Mouse (Mus musculus): ENCODE results near the gene Acap1.

The Acap1 gene

DNA sequence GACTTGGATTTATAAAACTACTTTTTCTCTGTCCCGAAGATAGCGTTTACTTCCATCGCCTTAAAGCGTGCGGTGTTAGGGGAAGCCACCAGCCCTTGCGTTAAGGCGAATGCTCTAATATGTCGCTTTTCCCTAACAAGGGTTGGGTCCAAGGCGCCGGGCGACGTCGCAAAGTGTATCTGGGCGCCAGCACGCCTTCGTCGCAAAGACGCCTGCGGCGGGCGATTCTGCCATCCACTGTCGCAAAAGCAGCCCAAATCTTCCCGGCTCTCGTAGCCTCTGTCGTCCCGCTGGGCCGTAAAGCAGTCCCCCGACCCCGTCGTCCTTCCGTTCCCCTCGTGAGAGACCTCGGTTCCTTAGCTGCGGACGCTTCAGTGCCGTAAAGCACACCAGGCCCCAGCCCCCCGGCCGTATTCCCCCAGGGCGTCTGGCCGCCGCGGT lies 6.1 kb upstream of the Acap1 start:
- DNase-seq = peak; percentile 85

DNA sequence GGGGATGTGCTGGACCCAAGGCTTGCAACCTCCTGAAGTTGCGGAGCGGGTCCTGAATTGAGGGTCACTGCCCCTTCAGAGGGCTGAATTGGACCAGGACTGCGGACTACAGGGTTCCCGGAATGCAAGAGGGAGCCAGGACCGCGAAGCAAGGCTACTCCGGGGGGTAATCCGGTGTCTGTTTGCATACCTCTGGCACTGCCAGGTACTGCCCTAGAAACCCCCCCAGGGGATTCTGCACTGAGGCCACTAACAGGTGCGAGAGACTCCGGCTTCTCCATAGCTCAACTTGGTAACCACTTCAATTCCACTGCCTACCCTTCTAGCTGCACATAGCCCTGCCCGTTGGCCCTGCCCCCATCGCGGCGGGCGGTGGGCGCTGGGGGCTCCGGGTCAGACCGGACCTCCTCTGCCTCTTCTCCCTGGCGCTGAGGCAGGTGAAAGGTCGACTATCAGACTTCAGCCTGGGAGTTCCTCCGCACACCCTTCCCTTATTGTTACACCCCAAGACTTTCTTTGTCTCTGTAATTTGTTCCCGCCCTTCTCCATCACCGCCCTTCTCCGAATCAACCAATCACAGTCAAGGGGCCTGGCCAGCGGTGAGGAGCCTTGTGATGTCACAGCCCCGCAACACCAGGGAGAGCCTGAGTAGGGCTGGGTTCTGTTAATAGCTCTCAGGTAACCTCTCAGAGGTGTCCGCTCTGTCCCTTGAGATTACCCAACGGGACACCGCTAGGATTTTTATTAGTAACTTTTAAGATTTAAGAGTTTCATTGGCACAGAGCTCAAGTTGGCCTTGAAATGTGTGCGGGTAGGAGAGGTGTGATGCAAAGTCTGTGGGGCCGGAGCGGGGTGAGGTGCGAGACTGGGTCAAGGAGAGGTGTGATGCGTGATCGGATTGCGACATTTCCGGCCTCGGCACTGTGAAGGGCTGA lies 5.4 kb upstream of the Acap1 start, which contains the start of the genes 2810408A11Rik and Neurl4:
2810408A11Rik (minus strand) TSS at position 517 of the 935 bp plus-strand sequence.
Neurl4 (plus strand) TSS at position 602 of the 935 bp plus-strand sequence.
- DNase-seq = peak; percentile 87 to 90

DNA sequence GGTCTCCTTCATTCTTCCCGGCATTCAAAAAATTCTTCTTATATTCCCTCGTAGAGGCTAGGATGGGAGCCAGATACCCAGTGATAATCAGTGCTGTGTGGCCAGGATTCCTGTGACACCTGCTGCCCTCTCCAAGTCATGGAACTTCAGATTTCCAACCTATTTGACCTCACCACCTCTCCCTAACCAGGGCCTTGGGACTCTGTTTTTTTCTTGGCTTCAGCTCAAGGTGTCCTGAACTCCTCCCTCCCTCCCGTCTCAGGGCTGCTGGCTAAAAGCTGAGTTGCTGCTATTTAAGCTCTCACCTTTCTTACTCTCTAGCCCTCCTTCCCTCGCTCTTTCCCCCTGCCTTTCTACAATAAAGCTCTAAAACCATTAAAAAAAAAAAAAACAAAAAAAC lies 4.5 kb upstream of the Acap1 start:
- no peak for DNase-seq

DNA sequence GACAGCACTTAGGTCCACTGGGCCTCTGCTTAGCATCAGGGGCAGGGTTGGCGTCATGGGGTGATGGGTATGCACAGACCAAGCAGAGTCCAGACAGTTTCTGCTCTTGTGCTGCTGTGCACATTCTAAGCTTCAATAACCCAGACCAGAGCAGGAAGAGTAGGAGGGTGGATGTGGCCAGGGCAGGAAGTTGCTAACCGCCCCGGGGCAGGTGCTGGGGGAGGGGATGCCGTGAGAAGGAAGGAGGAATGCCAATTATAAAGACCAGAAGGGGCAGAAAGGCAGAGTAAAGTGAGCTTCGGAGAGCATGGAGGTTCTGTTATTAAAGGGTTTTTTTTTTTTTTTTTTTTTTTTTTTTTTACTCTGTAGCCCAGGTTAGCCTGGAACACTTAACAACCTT lies 668 bp downstream of the Acap1 start:
- DNase-seq = peak; percentile 77 to 82

- DNase-seq = no peak
Measured at GRCm38 (mm10) chr11:69891482-69891881, 3.9 kb downstream of the Acap1 start.

GRCm38 (mm10) chr11:69886907-69887635 lies 8.3 kb downstream of the Acap1 start:
- no peak for DNase-seq

- DNase-seq = no peak
Measured at GRCm38 (mm10) chr11:69884663-69885062, 10.7 kb downstream of the Acap1 start.

DNA sequence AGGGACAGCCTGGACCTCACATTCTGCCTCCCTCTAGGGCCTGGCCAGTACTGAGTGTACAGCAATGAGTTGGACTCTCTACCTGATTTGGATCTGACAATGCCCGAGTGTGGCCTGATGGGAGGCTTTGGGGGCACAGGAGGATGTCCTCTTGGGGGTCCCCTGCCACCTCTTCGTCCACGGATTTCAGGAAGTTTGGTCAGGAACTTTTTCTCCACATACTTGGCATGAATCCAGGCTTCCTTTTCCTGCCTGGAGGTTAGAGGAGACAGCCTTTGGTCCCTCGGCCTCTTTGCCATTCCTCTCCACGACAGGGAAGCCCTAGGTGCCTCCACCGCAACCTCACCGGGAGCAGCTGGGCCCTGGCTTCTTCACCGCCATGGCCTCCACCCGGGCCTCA lies 11.1 kb downstream of the Acap1 start:
- no peak for DNase-seq

GRCm38 (mm10) chr11:69883527-69884151 lies 11.7 kb downstream of the Acap1 start:
- no peak for DNase-seq

DNA sequence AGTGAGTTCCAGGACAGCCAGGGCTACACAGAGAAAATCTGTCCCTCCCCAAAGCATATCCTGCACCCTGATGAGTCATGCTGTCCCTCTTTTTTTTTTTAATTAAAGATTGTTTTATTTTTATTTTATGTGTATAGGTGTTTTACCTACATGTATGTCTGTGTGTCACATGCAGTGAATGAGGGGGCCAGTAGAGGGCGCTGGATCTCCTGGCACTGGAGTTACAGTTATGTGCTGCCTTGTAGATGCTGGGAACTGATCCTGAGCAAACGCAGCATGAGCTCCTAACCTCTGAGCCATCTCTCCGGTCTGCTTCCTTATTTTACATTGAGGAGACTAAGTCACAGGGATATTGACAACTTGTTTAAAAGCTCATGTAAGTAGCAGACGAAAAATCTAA lies 12.3 kb downstream of the Acap1 start:
- DNase-seq = peak; percentile 83 to 84

DNA sequence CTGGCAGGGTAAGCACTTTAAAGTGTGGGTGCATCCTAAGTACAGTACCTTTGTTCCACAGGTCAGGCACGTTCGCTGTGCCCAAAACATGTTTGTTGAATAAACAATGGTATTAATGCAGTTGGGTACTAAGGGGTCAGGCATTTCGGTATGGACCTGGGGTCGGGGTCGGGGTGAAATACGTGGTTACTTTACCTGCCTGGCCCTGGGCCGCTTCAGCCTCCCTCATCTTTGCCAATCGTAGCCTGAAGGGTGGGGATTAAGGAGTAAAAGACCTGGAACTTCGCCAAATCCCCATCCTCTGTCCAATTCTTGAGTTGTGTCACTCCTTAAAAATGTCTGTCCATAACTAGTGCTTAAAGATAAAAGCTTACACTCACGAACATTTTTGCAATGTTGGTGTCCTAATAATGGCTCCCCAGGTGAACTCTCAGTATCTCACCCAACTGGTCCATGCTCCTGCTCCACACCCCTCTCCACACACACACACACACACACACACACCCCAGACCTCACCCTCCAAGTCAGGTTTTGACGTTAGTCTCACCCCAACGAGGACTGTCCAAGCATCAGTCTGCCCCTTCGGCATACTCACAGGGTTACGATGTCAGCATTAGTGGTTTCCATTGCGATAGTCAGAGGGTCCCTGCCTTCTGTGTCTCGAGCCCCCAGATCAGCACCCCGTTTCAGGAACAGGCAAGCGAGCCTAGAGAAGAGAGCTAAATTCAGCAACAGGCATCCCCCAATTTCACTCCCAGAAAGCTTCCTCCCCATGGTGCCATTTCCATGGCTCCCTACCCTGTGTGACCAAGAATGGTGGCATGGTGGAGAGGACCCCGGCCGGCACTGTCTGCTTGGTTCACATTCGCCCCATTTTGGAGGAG lies 13.3 kb downstream of the Acap1 start:
- no peak for DNase-seq

DNA sequence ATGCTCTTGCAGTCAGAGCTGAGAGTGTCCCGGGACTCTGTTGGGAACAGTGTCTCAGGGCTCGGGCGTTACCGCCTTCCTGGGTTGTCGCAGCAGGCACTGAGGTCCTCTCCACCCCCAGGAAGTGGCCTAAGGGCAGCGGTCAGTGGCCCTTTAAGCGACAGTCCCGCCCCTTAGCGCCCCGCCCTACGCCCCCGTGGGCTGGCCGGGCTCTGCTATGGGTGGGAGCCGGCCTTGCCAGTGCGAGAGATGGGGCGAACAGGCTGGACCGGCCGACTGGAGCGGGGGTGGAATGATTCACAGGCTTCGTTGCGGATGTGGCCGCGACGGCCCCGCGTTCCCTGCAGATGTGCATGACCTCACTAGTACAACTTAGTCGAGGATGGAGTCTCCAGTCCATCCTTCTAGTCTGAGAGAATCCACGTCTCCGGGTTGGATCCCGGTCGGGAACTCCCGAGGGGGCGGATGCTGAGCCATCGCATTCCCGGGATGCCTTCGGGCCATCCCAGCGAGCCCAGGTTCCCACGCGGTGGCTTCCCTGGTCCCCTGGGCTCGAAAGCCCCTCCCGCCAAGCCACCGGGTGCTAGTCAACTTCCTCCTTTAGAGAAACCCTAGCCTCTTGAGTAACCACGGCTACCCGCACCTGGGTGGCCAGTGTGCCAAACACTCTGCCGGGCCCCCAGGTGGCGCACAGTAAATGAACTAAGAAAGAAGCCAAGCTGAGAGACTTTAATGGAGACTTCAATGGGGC lies 14.3 kb downstream of the Acap1 start, which contains the start of gene Kctd11:
Kctd11 (minus strand) TSS at position 554 of the 751 bp plus-strand sequence.
- peak; percentile 90 to 92 for DNase-seq

DNA sequence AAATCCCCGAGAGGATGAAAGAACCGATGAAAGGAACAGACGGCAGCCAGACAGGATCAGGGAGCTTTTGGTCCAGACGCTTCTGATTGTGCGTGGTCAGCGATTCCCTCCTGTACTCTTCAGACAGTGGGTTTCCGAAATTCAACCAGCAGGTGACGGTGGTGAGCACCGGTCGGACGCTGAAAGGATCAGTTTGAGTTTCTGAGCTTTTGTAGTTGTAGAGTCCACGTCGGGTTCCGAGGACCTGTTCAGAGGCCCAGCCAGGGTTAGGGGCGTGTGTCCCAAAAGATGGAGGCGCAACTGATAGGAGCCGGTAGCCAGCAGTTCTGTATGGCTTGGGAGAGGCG lies 14.9 kb downstream of the Acap1 start:
- peak; percentile 76 for DNase-seq

DNA sequence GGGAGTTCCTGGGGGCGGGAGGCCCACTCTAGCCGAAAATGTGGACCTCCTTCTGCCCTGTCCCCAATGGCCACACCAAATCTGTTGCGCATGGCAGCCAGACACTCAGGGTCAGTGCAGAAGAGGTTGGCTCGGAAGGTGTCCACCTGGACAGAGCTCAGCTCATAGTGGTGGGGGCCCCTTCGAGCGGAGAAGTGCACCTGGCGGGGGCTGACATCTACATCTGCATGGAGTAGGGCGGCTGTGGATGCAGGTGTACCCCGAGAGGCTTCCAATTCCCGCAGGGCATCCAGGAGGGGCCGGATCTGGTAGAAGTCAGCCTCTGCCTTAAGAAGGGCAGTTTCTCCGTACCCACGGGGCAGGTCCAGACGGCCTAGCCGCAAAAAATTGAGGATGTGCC lies 15.6 kb downstream of the Acap1 start:
- DNase-seq = no peak

GRCm38 (mm10) chr11:69878952-69879351 lies 16.4 kb downstream of the Acap1 start:
- no peak for DNase-seq

DNA sequence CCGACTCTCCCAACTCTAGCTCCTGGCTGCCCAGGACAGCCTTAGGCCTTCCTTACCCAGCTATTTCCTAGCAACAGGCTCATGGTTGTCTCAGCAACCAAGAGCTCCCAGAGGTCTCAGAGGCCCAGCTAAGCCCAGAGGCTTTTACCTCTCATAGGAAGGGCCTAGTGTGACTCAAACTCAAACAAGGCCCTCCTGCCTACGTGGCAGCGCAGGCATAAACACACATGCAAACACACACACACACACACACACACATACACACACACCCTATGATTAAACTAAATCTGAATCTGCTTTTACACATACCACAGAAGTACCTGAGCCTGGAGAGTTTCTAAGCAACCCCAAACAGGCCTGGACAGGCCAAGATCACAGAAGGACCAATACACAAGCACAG lies 16.9 kb downstream of the Acap1 start:
- no peak for DNase-seq

- DNase-seq = no peak
Measured at GRCm38 (mm10) chr11:69877878-69878277, 17.5 kb downstream of the Acap1 start, which contains the start of gene Tmem95. Gene Tmem95, minus strand, starts transcription at chr11:69878018.

DNA sequence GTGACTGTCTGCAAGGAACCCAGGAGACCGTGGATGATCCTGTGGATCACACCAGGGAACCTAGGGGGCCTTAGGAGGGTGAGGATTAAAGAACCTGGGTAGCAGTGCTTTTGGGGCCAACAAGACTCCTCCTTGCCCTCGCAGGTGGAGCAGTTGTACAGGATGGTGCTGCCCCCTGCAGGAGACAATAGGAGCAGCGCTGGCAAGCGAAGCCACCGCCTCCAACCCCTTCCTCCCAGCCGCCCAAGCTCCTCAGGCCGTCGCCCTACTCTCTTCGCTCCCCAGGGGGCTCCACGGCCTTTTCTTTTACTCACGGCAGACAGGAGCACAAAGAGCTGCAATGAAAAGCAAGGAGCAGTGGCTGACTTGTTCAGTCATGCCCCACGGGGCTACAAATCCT lies 18.5 kb downstream of the Acap1 start:
- DNase-seq = peak; percentile 92 to 94

GRCm38 (mm10) chr11:69876186-69876585 lies 19.2 kb downstream of the Acap1 start:
- no peak for DNase-seq

DNA sequence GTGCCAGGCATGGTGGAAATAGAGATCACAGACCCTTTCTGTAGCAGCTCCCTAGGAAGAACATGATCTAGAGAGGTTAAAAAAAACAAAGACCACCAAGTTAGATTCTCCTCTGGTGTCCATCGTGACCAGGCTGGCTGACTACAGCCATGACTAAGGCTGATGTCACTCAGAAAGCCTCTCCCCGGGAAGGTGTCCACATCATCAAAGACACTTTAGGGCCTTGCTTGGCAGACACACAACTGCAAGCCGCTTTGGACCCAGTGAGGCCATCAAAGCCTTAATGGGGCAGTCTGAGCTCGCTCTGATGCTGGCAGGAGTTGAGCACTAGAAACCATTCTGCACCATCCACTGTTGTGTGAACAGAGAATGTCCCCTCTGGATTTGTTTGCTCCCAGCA lies 22.9 kb downstream of the Acap1 start:
- no peak for DNase-seq

DNA sequence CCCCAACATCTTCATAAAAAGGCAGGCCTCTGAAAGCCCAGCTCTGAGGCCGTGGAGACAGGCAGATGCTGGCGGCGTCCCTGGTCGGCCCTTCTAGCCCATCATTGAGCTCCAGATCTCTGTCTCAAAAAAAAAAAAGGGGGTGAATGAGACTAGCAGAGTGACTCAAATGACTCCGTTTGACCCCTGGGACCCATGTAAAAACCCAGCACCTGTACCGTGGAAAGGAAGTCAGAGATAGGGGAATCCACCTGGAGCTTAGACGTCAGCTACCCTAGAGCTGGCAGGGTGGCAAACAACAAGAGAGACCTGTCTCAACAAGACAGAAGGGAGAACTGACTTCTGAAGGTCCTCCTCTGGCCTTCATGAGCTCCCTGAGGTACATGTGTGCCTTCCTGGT lies 23.5 kb downstream of the Acap1 start:
- DNase-seq = no peak
